Mouse (Mus musculus): ENCODE data around the gene Pcgf1.
A peak's percentile ranks its signal among the peaks of the same experiment; 100 is the strongest.

Gene Pcgf1

GRCm38 (mm10) chr6:83077630-83078323 is at the start of gene Pcgf1:
Gene Pcgf1, plus strand, starts transcription at chr6:83077869.
- no peak for DNase-seq (ENCODE audit: low spot score)

GRCm38 (mm10) chr6:83029777-83030176 is 47.9 kb upstream of the Pcgf1 start:
- DNase-seq (ENCODE audit: low spot score) = no peak

- no peak for DNase-seq (ENCODE audit: low spot score)
These were observed 46.6 kb upstream of the Pcgf1 start for GRCm38 (mm10) chr6:83031111-83031510.

GRCm38 (mm10) chr6:83031921-83032590 is 45.6 kb upstream of the Pcgf1 start:
- no peak for DNase-seq (ENCODE audit: low spot score)

- peak; percentile 41 for DNase-seq (ENCODE audit: low spot score)
These were observed 44.9 kb upstream of the Pcgf1 start for GRCm38 (mm10) chr6:83032769-83033191.

- DNase-seq (ENCODE audit: low spot score) = peak; percentile 58
These were observed 44.2 kb upstream of the Pcgf1 start, which contains the start of the genes Dok1 and Loxl3 for GRCm38 (mm10) chr6:83033249-83034185. Gene Dok1, minus strand, starts transcription at chr6:83033471. Gene Loxl3, plus strand, starts transcription at chr6:83034173.

- DNase-seq (ENCODE audit: low spot score) = no peak
These were observed 43.1 kb upstream of the Pcgf1 start for GRCm38 (mm10) chr6:83034463-83035055.

GRCm38 (mm10) chr6:83037188-83037587 is 40.5 kb upstream of the Pcgf1 start:
- DNase-seq (ENCODE audit: low spot score) = no peak

- peak; percentile 87 for DNase-seq (ENCODE audit: low spot score)
These were observed 39.1 kb upstream of the Pcgf1 start for GRCm38 (mm10) chr6:83038496-83039012.

- no peak for DNase-seq (ENCODE audit: low spot score)
These were observed 37.1 kb upstream of the Pcgf1 start for GRCm38 (mm10) chr6:83040601-83041000.

- no peak for DNase-seq (ENCODE audit: low spot score)
These were observed 34.1 kb upstream of the Pcgf1 start for GRCm38 (mm10) chr6:83043561-83043960.

- DNase-seq (ENCODE audit: low spot score) = no peak
These were observed 33.7 kb upstream of the Pcgf1 start for GRCm38 (mm10) chr6:83043993-83044392.

GRCm38 (mm10) chr6:83044742-83045141 is 32.9 kb upstream of the Pcgf1 start:
- DNase-seq (ENCODE audit: low spot score) = no peak

- no peak for DNase-seq (ENCODE audit: low spot score)
These were observed 28.3 kb upstream of the Pcgf1 start for GRCm38 (mm10) chr6:83049367-83049766.

- DNase-seq (ENCODE audit: low spot score) = peak; percentile 36
These were observed 24.3 kb upstream of the Pcgf1 start for GRCm38 (mm10) chr6:83053136-83053960.

GRCm38 (mm10) chr6:83054074-83054851 is 23.4 kb upstream of the Pcgf1 start, which contains the start of gene Aup1:
Gene Aup1, plus strand, starts transcription at chr6:83054521.
- peak; percentile 97 for DNase-seq (ENCODE audit: low spot score)

- DNase-seq (ENCODE audit: low spot score) = no peak
These were observed 22.7 kb upstream of the Pcgf1 start, which contains the start of gene Htra2 for GRCm38 (mm10) chr6:83054871-83055431. Gene Htra2, minus strand, starts transcription at chr6:83055273.

- no peak for DNase-seq (ENCODE audit: low spot score)
These were observed 19.9 kb upstream of the Pcgf1 start, which contains the start of gene Dqx1 for GRCm38 (mm10) chr6:83057790-83058189. Gene Dqx1, plus strand, starts transcription at chr6:83057844.

- DNase-seq (ENCODE audit: low spot score) = no peak
These were observed 18.9 kb upstream of the Pcgf1 start for GRCm38 (mm10) chr6:83058725-83059124.

All from T-cell, adult 2 months (primary cell).